Mouse (Mus musculus) limb, embryonic 13.5 days (tissue): ENCODE data around the gene Icos. TPM values are rescaled to one million over a fixed set of nuclear protein-coding genes. Genes with fewer than 3 reads are reported as not detected.

Experiments used
- ATAC-seq: fragments of 200-750 bp; cut with Nextera tagmentation; 2 replicates; pipeline ENCODE4 v1.8.0; 2017; ENCODE audit warnings: low read depth, moderate number of reproducible peaks, moderate TSS enrichment; ENCODE audit not compliant: low FRiP score
- H3K27ac ChIP-seq: fragments of 300-500 bp; sonication (generic); 2 replicates; pipeline ENCODE4 v1.5.1; 2015; ENCODE audit warnings: inconsistent platforms, mild to moderate bottlenecking, moderate library complexity
- H3K27me3 ChIP-seq: fragments of 300-500 bp; sonication (generic); 2 replicates; pipeline ENCODE4 v1.6.1; 2015; ENCODE audit warnings: mild to moderate bottlenecking, inconsistent platforms
- H3K36me3 ChIP-seq: fragments of 300-500 bp; sonication (generic); 2 replicates; pipeline ENCODE4 v1.6.1; 2015; ENCODE audit warnings: inconsistent platforms, mild to moderate bottlenecking, moderate library complexity
- H3K4me1 ChIP-seq: fragments of 300-500 bp; sonication (generic); 2 replicates; pipeline ENCODE4 v1.6.1; 2015; ENCODE audit warnings: inconsistent platforms
- H3K4me2 ChIP-seq: fragments of 300-500 bp; sonication (generic); replicated peaks from 2 replicates; pipeline ENCODE4 v1.6.1; 2015; ENCODE audit warnings: inconsistent platforms, mild to moderate bottlenecking, moderate library complexity
- H3K4me3 ChIP-seq: fragments of 300-500 bp; sonication (generic); 2 replicates; pipeline ENCODE4 v1.5.1; 2015; ENCODE audit warnings: moderate library complexity, mild to moderate bottlenecking, inconsistent platforms
- H3K9ac ChIP-seq: fragments of 300-500 bp; sonication (generic); 2 replicates; pipeline ENCODE4 v1.6.1; 2015; ENCODE audit warnings: mild to moderate bottlenecking, inconsistent platforms
- H3K9me3 ChIP-seq: fragments of 300-500 bp; sonication (generic); 2 replicates; pipeline ENCODE4 v1.6.1; 2016; ENCODE audit warnings: inconsistent platforms
- WGBS: fragments of 180-500 bp; shearing (Covaris S2); methylation state at CpG from one replicate; pipeline ENCODE4 v1.1.7; 2015; 5-methylcytosine and 5-hydroxymethylcytosine counted together
- polyA plus RNA-seq: library from polyadenylated mRNA; unstranded; fragments of >200 nt; fragmentation: Nextera tagmentation; extraction: Ambion mirVana; gene quantifications from 2 replicates; pipeline ENCODE4 v1.2.1, GENCODE M21; 2015

Gene Icos
- polyA plus RNA-seq, 1 experiment from 2014 or later, result 0.33 TPM

GRCm38 (mm10) chr1:61047336-61047735 lies 69.6 kb downstream of the Icos start:
- no peak for ATAC-seq
- 89% methylated on average over 3 of the region's 3 CpGs for WGBS
- H3K27me3 ChIP-seq, result no peaks in the 10 kb centered on the region
- peaks cover 9% of the 10 kb centered on the region for H3K4me1 ChIP-seq
- H3K9ac ChIP-seq, result no peak overlapping the region
- H3K4me3 ChIP-seq, result no peak overlapping the region
- no peak overlapping the region for H3K4me2 ChIP-seq
- H3K27ac ChIP-seq, result no peak overlapping the region
- H3K9me3 ChIP-seq, result no peaks in the 10 kb centered on the region
- no peaks in the 10 kb centered on the region for H3K36me3 ChIP-seq

Other genes with a start within 250 kb of the Icos start
- 0.09 and 0.38 TPM in 2 replicates for gene Ctla4, start 90.9 kb upstream of the Icos start, polyA plus RNA-seq